Mouse (Mus musculus) midbrain, embryonic 15.5 days (tissue): ENCODE measurements at regions not wholly inside any gene's neighbourhood (a gene's known extent, or its start where the extent isn't known, plus 50 kb on each side); places are given as distances from the start of the nearest gene placed in this dataset.

Source experiments
- ATAC-seq: fragments of 200-750 bp; cut with Nextera tagmentation; replicated peaks from 2 replicates; pipeline ENCODE4 v1.8.0; 2017; ENCODE audit warnings: moderate TSS enrichment
- H3K27ac ChIP-seq: fragments of 300-500 bp; sonication (generic); 2 replicates; pipeline ENCODE4 v1.5.1; 2015; ENCODE audit warnings: mild to moderate bottlenecking, inconsistent platforms
- H3K27me3 ChIP-seq: fragments of 300-500 bp; sonication (generic); replicated peaks from 2 replicates; pipeline ENCODE4 v1.6.1; 2015; ENCODE audit warnings: inconsistent platforms
- H3K36me3 ChIP-seq: fragments of 300-500 bp; sonication (generic); replicated peaks from 2 replicates; pipeline ENCODE4 v1.6.1; 2015; ENCODE audit warnings: inconsistent platforms
- H3K4me1 ChIP-seq: fragments of 300-500 bp; sonication (generic); 2 replicates; pipeline ENCODE4 v1.6.1; 2015; ENCODE audit warnings: inconsistent platforms
- H3K4me2 ChIP-seq: fragments of 300-500 bp; sonication (generic); 2 replicates; pipeline ENCODE4 v1.6.1; 2015; ENCODE audit warnings: inconsistent platforms, mild to moderate bottlenecking, moderate library complexity
- H3K4me3 ChIP-seq: fragments of 300-500 bp; sonication (generic); 2 replicates; pipeline ENCODE4 v1.5.1; 2015; ENCODE audit warnings: mild to moderate bottlenecking, inconsistent platforms
- H3K9ac ChIP-seq: fragments of 300-500 bp; sonication (generic); 2 replicates; pipeline ENCODE4 v1.6.1; 2015; ENCODE audit warnings: mild to moderate bottlenecking, inconsistent platforms
- H3K9me3 ChIP-seq: fragments of 300-500 bp; sonication (generic); 2 replicates; pipeline ENCODE4 v1.6.1; 2016; ENCODE audit warnings: inconsistent platforms
- WGBS: fragments of 180-500 bp; shearing (Covaris S2); methylation state at CpG from one replicate; pipeline ENCODE4 v1.1.7; 2015; ENCODE audit warnings: mixed read lengths; 5-methylcytosine and 5-hydroxymethylcytosine counted together

DNA sequence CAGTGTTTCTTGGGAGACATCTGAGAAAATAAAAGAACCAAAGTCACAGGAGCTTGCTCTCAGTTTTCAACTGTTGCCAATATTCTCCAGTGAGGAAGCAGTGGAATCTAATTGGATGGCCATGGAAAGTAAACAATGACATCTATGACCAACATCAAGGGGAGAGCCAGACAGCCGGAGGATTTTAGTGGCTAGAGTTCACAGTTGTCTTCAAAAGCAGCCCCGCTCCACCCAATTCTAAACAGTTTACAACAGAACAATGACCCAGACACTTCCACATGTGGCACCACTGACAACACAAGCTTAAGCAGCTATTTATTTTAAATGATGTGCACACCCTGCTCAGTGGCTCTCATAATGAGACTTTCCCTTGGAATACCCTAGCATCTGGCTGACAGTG is 317.5 kb upstream of the Isx start:
- H3K36me3 ChIP-seq: no peaks in the 10 kb centered on the region
- no peaks in the 10 kb centered on the region for H3K9me3 ChIP-seq
- no peak overlapping the region for H3K4me2 ChIP-seq
- no peak for ATAC-seq
- no peaks in the 10 kb centered on the region for H3K27me3 ChIP-seq
- no peak overlapping the region for H3K27ac ChIP-seq
- no peak overlapping the region for H3K4me3 ChIP-seq
- no peak overlapping the region for H3K9ac ChIP-seq
- no peaks in the 10 kb centered on the region for H3K4me1 ChIP-seq
- 63% methylated on average over 2 of the region's 2 CpGs for WGBS

DNA sequence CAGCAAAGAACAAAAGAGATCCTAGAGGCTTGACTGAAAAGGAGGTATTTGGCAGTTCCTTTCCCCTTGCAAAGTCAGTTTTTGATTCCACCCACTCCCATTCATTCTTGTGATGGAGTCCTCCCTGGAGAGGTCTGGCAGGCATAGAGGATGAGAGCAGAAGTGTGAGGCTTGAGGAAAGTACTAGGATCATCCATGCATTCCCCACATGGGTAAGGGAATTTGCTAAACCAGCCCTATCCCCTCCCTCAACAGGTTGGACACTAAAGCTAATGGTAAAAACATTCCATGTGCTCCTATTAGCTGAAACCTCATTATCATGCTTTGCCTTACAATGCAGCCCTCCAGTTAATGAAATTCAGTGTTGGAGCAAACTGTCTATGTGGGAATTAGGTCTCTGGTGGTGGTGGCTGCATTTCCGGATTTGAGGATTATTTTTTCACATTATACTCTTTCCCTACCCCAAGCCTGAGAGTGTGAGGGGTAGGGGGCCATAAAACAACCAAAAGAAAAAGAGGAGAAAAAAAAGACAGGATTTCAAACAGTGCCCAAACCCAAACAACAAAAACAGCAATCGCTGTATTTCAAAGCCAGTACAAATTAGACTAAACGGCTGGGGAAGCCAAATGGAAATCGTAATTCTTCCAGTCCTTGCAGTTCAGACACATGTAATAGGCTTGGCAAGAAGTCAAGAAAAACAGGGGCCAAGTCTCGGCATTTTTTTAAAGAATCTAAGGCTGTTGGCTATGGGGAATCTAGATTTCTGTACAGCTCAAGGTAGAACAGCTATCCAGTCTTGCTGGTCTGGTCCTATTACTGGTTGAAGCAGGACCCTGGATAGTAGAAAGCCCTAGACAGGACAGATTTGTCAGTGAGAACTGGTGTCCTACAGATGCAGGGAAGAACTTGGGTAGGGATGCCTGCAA is 315.2 kb upstream of the Isx start:
- WGBS: 46% methylated on average over 5 of the region's 5 CpGs
- Histone ChIP-seq H3K27me3 (no peaks in the 10 kb centered on the region), H3K9ac (no peak overlapping the region), H3K27ac (no peak overlapping the region), H3K4me2 (no peak overlapping the region), H3K36me3 (no peaks in the 10 kb centered on the region), H3K4me3 (no peak overlapping the region), H3K9me3 (no peaks in the 10 kb centered on the region), H3K4me1 (no peaks in the 10 kb centered on the region)
- ATAC-seq: peak; percentile 50

DNA sequence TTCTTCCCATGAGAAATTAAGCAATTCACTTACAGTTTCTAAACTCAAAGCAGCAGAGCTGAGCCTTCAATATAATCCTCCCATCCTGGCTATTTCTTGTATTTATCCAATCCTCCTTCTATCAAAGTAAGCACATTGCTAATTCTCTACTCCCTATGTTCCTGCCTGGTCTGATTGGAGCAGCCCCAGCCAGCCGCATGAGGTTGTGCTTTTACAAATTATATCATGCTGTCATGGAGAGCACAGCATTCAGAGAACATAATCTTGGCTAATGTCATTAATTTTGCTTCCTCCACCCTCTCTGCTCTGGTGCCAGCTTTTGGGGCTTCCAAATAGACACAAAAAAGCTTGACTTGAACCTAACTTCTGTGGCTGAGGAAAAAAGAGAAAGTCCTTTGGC is 311.9 kb upstream of the Isx start:
- no peak overlapping the region for H3K4me2 ChIP-seq
- H3K9ac ChIP-seq: no peak overlapping the region
- H3K36me3 ChIP-seq: no peaks in the 10 kb centered on the region
- H3K27me3 ChIP-seq: no peaks in the 10 kb centered on the region
- no peaks in the 10 kb centered on the region for H3K9me3 ChIP-seq
- H3K27ac ChIP-seq: no peak overlapping the region
- ATAC-seq: no peak
- 63% methylated on average over 1 of the region's 1 CpGs for WGBS
- no peak overlapping the region for H3K4me3 ChIP-seq
- no peaks in the 10 kb centered on the region for H3K4me1 ChIP-seq
